Mouse (Mus musculus) 3134 (cell line): ENCODE results near the gene Sgms1.
A peak's percentile ranks its signal among the peaks of the same experiment; 100 is the strongest.
"Not testable (repeated sequence)": the region's sequence is repeated elsewhere in the genome, so short reads cannot be mapped to it uniquely, and the experiment has no call there.

ENCODE experiments used
- DNase-seq: peaks from one replicate; pipeline ENCODE4 v3.0.0-alpha.2; 2011; ENCODE audit warnings: low spot score; ENCODE audit not compliant: insufficient read length; ENCODE audit errors: extremely low read depth

Gene Sgms1

DNA sequence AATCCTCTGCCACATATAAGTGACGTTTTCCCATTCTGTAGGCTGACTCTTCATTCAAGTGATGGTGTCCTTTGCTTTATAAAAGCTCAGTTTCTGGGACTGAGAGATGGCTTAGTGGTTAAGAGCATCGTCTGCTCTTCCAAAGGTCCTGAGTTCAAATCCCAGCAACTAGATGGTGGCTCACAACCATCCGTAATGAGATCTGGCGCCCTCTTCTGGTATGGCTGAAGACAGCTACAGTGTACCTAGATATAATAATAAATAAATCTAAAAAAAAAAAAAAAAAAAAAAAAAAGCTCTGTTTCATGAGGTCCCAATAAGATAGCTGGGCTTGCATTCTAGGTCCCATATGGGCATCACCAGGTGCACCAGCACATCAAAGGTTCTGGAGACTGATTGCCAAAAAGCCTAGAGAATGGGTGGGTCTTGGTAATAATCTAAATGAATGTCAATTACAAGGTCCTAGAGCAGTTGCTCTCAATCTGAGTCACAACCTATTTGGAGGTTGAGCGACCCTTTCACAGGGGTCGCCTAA is 272.0 kb downstream of the Sgms1 start:
- DNase-seq = no peak

- DNase-seq = no peak
Measured at GRCm38 (mm10) chr19:32111866-32112790, 277.4 kb downstream of the Sgms1 start.

DNA sequence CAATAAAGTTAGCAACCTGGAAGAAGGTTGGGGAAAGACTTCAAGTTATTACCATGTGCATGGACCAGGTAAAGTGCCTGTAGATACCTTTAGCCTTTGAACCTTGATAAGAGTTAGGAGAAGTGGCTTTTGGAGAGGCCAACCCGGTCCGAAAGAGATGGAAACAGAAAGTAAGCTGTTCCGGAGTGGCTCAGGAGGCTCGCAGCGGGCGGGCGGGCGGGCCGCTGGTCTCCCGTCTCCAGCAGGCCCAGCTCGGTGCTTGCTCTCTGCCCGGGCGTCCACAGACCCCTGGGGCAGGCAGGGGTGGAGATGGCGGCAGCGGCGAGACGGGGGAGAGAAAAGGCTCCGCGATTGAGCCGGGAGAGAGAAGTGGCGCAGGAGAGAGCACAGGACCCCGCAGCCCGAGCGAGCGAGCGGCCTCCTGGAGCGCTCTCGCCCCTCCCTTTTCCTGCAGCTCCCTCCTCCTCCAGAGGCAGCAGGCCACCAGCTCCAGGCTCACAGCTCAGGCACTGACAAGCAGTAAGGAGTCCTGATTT is 281.7 kb downstream of the Sgms1 start, which contains the start of gene Asah2:
TSS of gene Asah2 (minus strand) at position 441 of the 536 bp plus-strand sequence.
- DNase-seq = peak; percentile 86

- no peak for DNase-seq
Measured at GRCm38 (mm10) chr19:32106750-32107149, 282.8 kb downstream of the Sgms1 start.

- no peak for DNase-seq
Measured at GRCm38 (mm10) chr19:32104217-32104616, 285.3 kb downstream of the Sgms1 start.

DNA sequence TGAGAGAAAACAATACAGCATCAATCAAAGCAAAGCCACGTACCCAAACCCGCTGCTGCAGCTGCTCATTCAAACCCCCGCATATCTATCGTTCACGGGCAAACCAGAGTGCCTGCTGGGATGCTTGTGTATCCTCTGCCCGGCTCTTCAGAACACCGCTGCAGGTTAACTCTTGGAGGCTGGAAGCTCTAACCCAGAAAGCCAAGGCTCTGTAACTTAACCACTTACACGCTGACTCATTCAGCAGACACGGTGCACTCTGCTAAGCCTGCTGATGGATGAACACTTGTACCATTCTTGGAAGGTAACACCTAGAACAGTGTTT is 286.6 kb downstream of the Sgms1 start:
- no peak for DNase-seq

DNA sequence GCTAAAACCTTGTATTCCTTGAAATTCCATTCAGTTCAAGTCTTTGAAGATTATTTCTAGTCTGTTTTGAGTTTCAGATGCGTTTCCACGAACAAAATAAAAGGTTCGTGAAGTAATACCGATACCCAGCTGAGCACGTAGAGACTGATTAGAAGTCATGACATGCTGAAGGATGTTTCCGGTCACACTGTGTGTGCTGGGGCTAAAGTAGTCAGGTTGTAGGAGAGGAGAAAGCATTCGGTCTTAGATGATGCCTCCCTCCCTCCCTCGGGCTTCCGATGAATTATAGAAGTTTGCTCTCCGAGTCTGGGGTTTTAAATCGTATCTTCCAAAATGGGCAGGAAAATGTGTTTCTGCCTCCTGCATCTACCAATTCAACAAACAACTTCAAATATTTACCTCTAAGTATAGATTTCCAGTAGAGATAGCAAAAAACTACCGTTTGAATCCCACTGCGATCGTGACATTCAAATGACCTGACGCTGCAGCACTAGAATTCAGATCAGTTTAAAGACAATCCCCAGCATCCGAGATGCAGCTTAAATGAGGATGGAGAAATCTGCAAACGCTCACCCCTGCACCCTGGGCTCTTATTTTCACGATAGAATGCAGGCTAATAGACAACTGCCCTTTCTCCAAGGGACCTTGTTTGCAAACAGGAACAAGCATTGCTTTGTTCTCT is 287.1 kb downstream of the Sgms1 start:
- no peak for DNase-seq

- DNase-seq = no peak
Measured at GRCm38 (mm10) chr19:32098582-32098981, 290.9 kb downstream of the Sgms1 start.

- DNase-seq = no peak
Measured at GRCm38 (mm10) chr19:32092358-32092757, 297.2 kb downstream of the Sgms1 start.

- no peak for DNase-seq
Measured at GRCm38 (mm10) chr19:32090804-32091203, 298.7 kb downstream of the Sgms1 start.

GRCm38 (mm10) chr19:32088570-32088969 is 300.9 kb downstream of the Sgms1 start:
- no peak for DNase-seq

DNA sequence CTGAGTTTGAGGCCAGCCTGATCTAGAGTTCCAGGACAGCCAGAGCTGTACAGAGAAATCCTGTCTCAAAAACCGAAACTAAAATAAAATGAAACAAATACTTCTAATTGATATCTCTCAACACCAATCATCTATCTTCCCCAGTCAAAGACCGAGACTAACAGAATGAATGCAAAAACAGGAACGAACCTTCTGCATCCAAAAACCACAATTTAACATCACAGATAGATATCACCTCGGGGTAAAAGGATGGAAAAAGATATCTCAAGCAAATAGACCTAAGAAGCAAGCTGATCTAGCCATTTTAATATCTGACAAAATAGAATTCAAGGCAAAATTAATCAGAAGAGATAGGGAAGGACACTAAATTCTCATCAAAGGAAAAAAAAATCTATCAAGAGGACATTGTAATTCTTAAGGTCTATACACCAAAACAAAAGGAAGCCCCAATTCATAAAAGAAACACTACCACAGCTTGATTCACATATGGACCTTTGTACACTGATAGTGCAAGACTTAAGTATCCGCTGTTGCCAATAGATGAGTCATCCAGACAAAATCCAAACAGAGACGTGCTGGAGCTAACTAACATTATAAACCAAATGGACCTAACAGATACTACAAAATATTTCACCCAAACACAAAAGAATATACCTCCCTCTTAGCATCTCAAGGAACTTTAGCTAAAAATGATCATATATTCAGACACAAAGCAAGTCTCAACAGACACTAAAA is 301.6 kb downstream of the Sgms1 start:
- no peak for DNase-seq

DNA sequence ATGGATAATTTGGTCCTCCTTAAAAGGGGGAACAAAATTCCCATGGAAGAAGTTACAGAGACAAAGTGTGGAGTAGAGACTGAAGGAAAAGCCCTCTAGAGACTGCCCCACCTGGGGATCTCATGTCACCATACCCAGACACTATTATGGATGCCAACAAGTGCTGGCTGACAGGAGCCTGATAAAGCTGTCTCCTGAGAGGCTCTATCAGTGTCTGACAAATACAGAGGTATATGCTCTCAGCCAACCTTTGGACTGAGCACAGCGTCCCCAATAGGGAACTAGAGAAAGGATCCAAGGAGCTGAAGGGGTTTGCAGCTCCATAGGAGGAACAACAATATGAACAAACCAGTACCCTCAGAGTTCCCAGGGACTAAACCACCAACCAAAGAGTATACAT is 304.7 kb downstream of the Sgms1 start:
- not testable (repeated sequence) for DNase-seq
